In the genomic region with DNA sequence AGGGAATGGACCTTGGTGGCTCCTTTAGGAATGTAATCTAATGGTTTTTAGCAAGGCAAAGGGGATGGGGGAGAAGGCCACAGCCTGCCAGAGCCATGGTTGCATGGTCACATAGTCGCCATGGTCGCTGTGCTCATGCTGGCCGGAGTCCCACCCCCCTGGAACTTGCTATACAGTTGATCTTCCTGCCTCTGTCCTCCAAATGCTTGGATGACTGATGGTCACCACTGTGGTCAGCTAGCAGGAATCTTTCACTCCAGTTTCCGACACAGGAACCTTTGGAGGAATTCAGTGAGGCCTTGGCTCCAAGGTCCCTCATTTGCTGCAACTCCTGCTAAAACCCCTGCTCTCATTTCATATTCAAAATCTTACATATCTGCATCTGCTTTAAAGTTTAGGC, we compare ENCODE assay signal across 16 mouse cellular contexts.
"Had no signal": no experiment of that assay in that cellular context is flagged by ENCODE, and none has a peak within 500 bp of the region (broad histone marks: within the 10 kb centered on the region; RNA-seq: fewer than 3 reads in every experiment).

No protein-coding gene starts in this region.

- ATAC-seq: lung, postnatal 0 days; midbrain, embryonic 15.5 days had no signal

- H3K4me2 ChIP-seq: liver, embryonic 11.5 days; liver, embryonic 15.5 days; midbrain, embryonic 11.5 days; midbrain, embryonic 15.5 days; neural tube, embryonic 15.5 days had no signal

- H3K4me3 ChIP-seq: left cerebral cortex, adult 2 months; limb, embryonic 10.5 days; liver, embryonic 15.5 days; midbrain, embryonic 15.5 days; neural tube, embryonic 15.5 days had no signal

- H3K27me3 ChIP-seq: liver, embryonic 15.5 days; midbrain, embryonic 15.5 days; neural tube, embryonic 15.5 days had no signal

- H3K9me3 ChIP-seq: limb, embryonic 10.5 days; liver, embryonic 15.5 days; midbrain, embryonic 15.5 days; neural tube, embryonic 15.5 days had no signal

- H3K36me3 ChIP-seq: limb, embryonic 10.5 days; liver, embryonic 15.5 days; midbrain, embryonic 15.5 days; neural tube, embryonic 15.5 days had no signal

- H3K27ac ChIP-seq: left cerebral cortex, adult 2 months; limb, embryonic 10.5 days; liver, embryonic 15.5 days; midbrain, embryonic 15.5 days; neural tube, embryonic 15.5 days; stomach, postnatal 0 days had no signal

- H3K9ac ChIP-seq: liver, embryonic 15.5 days; midbrain, embryonic 15.5 days; neural tube, embryonic 15.5 days had no signal

- DNase-seq: kidney, postnatal 25 days; lung, adult 2 months; lung, postnatal 4 days; right cerebral cortex, adult 18-20 months; right cerebral cortex, postnatal 25 days; thymus, adult 18-20 months; thymus, postnatal 14 days had no signal
